32 mouse cellular contexts compared by ENCODE assay signal in the genomic region with DNA sequence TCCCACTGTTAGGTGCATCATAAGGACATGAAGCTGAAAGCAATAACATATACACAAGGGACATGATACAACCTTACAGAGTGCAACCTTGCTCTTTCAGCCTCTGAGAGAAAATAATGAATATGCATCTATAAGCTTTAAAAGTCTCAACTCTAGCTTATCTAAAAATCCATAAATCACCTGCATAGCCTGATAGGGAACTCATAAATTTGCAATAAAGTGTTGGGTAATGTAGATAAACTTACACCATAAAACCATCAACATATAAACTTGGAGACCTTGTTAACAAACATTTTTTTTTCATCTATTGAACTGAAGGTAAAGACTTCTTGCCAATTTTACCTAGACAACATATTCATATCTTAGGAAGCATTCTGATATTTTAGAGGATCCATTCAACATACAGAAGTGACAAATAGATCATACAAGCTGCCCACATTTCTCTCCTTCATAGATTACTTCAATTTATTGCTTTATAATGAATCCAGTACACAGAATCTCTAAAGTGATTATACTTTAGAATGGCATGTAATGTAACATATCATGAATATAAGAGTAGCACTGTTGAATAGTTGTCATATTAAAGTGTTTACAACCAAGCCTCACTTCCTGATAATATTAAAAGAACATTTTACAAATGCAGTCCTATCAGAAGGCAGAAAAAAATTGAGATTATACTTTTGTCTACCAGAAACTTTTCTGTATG.
"Had no signal": no experiment of that assay in that cellular context is flagged by ENCODE, and none has a peak within 500 bp of the region (broad histone marks: within the 10 kb centered on the region; RNA-seq: fewer than 3 reads in every experiment).

No protein-coding gene starts in this region.

- H3K27ac ChIP-seq: limb, embryonic 10.5 days; limb, embryonic 12.5 days; limb, embryonic 13.5 days; limb, embryonic 15.5 days; liver, embryonic 12.5 days; liver, embryonic 13.5 days; liver, embryonic 14.5 days; liver, embryonic 15.5 days; lung, embryonic 15.5 days; macrophage; midbrain, embryonic 10.5 days; midbrain, embryonic 12.5 days; midbrain, embryonic 13.5 days; midbrain, embryonic 15.5 days; neural tube, embryonic 12.5 days had no signal

- ATAC-seq: liver, embryonic 12.5 days; liver, postnatal 0 days; lung, postnatal 0 days; midbrain, embryonic 13.5 days; midbrain, embryonic 15.5 days; midbrain, embryonic 16.5 days had no signal

- H3K4me1 ChIP-seq: limb, embryonic 10.5 days; limb, embryonic 12.5 days; limb, embryonic 13.5 days; limb, embryonic 15.5 days; liver, embryonic 12.5 days; liver, embryonic 13.5 days; liver, embryonic 15.5 days; lung, embryonic 15.5 days; megakaryocyte, embryonic 14.5 days; midbrain, embryonic 10.5 days; midbrain, embryonic 12.5 days; midbrain, embryonic 13.5 days; midbrain, embryonic 15.5 days; neural tube, embryonic 12.5 days had no signal

- H3K9me3 ChIP-seq: limb, embryonic 10.5 days; limb, embryonic 12.5 days; limb, embryonic 13.5 days; limb, embryonic 15.5 days; liver, embryonic 12.5 days; liver, embryonic 13.5 days; liver, embryonic 15.5 days; lung, embryonic 15.5 days; megakaryocyte, embryonic 14.5 days; midbrain, embryonic 10.5 days; midbrain, embryonic 12.5 days; midbrain, embryonic 13.5 days; midbrain, embryonic 15.5 days; neural tube, embryonic 12.5 days had no signal

- DNase-seq: left cerebral cortex, postnatal 4 days; liver; liver, embryonic 13.5 days; liver, postnatal 0 days; lung, adult 18-20 months; lung, adult 2 months; lung, embryonic 14.5 days; lung, postnatal 10 days; lung, postnatal 14 days; lung, postnatal 36 days; lung, postnatal 4 days; midbrain, embryonic 14.5 days had no signal

- H3K36me3 ChIP-seq: limb, embryonic 10.5 days; limb, embryonic 12.5 days; limb, embryonic 13.5 days; limb, embryonic 15.5 days; liver, embryonic 12.5 days; liver, embryonic 13.5 days; liver, embryonic 15.5 days; lung, embryonic 15.5 days; midbrain, embryonic 10.5 days; midbrain, embryonic 12.5 days; midbrain, embryonic 13.5 days; midbrain, embryonic 15.5 days; neural tube, embryonic 12.5 days had no signal

- H3K4me2 ChIP-seq: limb, embryonic 12.5 days; limb, embryonic 13.5 days; limb, embryonic 15.5 days; liver, embryonic 11.5 days; liver, embryonic 12.5 days; liver, embryonic 13.5 days; liver, embryonic 15.5 days; lung, embryonic 14.5 days; lung, embryonic 15.5 days; midbrain, embryonic 11.5 days; midbrain, embryonic 12.5 days; midbrain, embryonic 13.5 days; midbrain, embryonic 15.5 days; neural tube, embryonic 12.5 days had no signal

- H3K27me3 ChIP-seq: limb, embryonic 12.5 days; limb, embryonic 13.5 days; limb, embryonic 15.5 days; liver, embryonic 12.5 days; liver, embryonic 13.5 days; liver, embryonic 15.5 days; lung, embryonic 15.5 days; megakaryocyte, embryonic 14.5 days; midbrain, embryonic 12.5 days; midbrain, embryonic 13.5 days; midbrain, embryonic 15.5 days; neural tube, embryonic 12.5 days had no signal

- H3K4me3 ChIP-seq: limb, embryonic 10.5 days; limb, embryonic 12.5 days; limb, embryonic 13.5 days; limb, embryonic 15.5 days; liver, embryonic 12.5 days; liver, embryonic 13.5 days; liver, embryonic 15.5 days; lung, embryonic 15.5 days; megakaryocyte, embryonic 14.5 days; midbrain, embryonic 10.5 days; midbrain, embryonic 12.5 days; midbrain, embryonic 13.5 days; midbrain, embryonic 15.5 days; myocyte; neural tube, embryonic 12.5 days had no signal

- H3K9ac ChIP-seq: limb, embryonic 12.5 days; limb, embryonic 13.5 days; limb, embryonic 15.5 days; liver, embryonic 12.5 days; liver, embryonic 13.5 days; liver, embryonic 14.5 days; liver, embryonic 15.5 days; liver, postnatal 0 days; lung, embryonic 14.5 days; lung, embryonic 15.5 days; midbrain, embryonic 12.5 days; midbrain, embryonic 13.5 days; midbrain, embryonic 15.5 days; neural tube, embryonic 12.5 days had no signal
